In genomic region chr1:60447067-60447466, GRCm38 (mm10) we compare ENCODE assay signal across 10 mouse cellular contexts. TPM values are rescaled to one million over a fixed set of nuclear protein-coding genes. Genes with fewer than 3 reads are reported as not detected.
A peak's percentile ranks its signal among the peaks of the same experiment; 100 is the strongest.
DNase-seq lines count a peak whose midpoint lies in the region; ATAC-seq and TF ChIP-seq lines count a peak whose summit lies in the region.
"Had no signal": no experiment of that assay in that cellular context is flagged by ENCODE, and none has a peak within 500 bp of the region (broad histone marks: within the 10 kb centered on the region; RNA-seq: fewer than 3 reads in every experiment).

No protein-coding gene starts in this region.

- no peaks in the 10 kb centered on the region for H3K27me3 ChIP-seq in kidney, adult 2 months (replicated peaks; ENCODE audit: control insufficient read depth, insufficient read depth, low read length)
- H3K27me3 ChIP-seq in E14TG2a.4 (ENCODE audit: insufficient read depth, low read length) = no peaks in the 10 kb centered on the region
- H3K27me3 ChIP-seq: limb, embryonic 15.5 days had no signal

- H3K36me3 ChIP-seq in kidney, adult 2 months (ENCODE audit: control insufficient read depth, insufficient read depth, low read length) = peaks cover 1% of the 10 kb centered on the region; the same call in 1 of the 2 replicates
- peaks cover 17% of the 10 kb centered on the region for H3K36me3 ChIP-seq in E14TG2a.4 (ENCODE audit: insufficient read depth, low read length)

- H3K4me3 ChIP-seq in kidney, adult 2 months (ENCODE audit: insufficient read depth, low read depth, low read length) = no peak overlapping the region
- H3K4me3 ChIP-seq in E14TG2a.4 (replicated peaks; ENCODE audit: low read length) = no peak overlapping the region
- H3K4me3 ChIP-seq: limb, embryonic 15.5 days had no signal

- H3K4me1 ChIP-seq in kidney, adult 2 months (ENCODE audit: control insufficient read depth, insufficient read depth, low read length) = no peaks in the 10 kb centered on the region
- peaks cover 4% of the 10 kb centered on the region for H3K4me1 ChIP-seq in E14TG2a.4 (replicated peaks; ENCODE audit: low read depth, low read length)
- H3K4me1 ChIP-seq: limb, embryonic 15.5 days had no signal

- no peak for TF ChIP-seq POLR2A in kidney, adult 2 months (IDR thresholded peaks at IDR 0.05; ENCODE audit: low read depth, low read length)

- no peak for DNase-seq in kidney, adult 2 months
- DNase-seq in kidney, adult 18-20 months = no peak
- DNase-seq in natural killer cell, adult 2 months (ENCODE audit: low spot score in 2 of 2) = peak; percentile 34 to 38
- DNase-seq in heart, adult 9 months (ENCODE audit: low spot score in 2 of 2) = no peak
- DNase-seq in left cerebral cortex, adult 9 months (ENCODE audit: low spot score in 2 of 2) = no peak
- no peak for DNase-seq in adrenal gland, adult (ENCODE audit: inconsistent age in 2 of 2, low spot score in 1 of 2)
- DNase-seq: cerebellum, postnatal 36 days had no signal

- no peak overlapping the region for H3K27ac ChIP-seq in kidney, adult 2 months (ENCODE audit: insufficient read depth, low read depth, low read length)
- H3K27ac ChIP-seq: limb, embryonic 15.5 days had no signal

- H3K9me3 ChIP-seq in E14TG2a.4 (ENCODE audit: low read length) = no peaks in the 10 kb centered on the region
- H3K9me3 ChIP-seq: limb, embryonic 15.5 days had no signal

- peak; percentile 32 for TF ChIP-seq CTCF in kidney, adult 2 months (conservative IDR thresholded peaks at IDR 0.05; ENCODE audit: insufficient read depth, insufficient read length, low read depth, low read length)
- peak; percentile 29 for TF ChIP-seq CTCF in E14TG2a.4 (conservative IDR thresholded peaks at IDR 0.05; ENCODE audit: low read length)

- peak; percentile 66 for ATAC-seq in granulocyte monocyte progenitor cell, adult 5-6 weeks (replicated peaks; ENCODE audit: poor library complexity, severe bottlenecking)

- 78% methylated on average over 12 of the region's 12 CpGs for WGBS in kidney, adult 2 months

RNA-seq across cellular contexts. Expression of gene Abi2, which starts 37.6 kb away (rescaled TPM):
- polyA plus RNA-seq in kidney, adult 2 months (2012; rRNA removed) = 6.9 TPM in 2 replicates
- 18.6 and 22.6 TPM in 2 replicates for total RNA-seq in granulocyte monocyte progenitor cell, adult 5-6 weeks (2014; fragmentation: Nextera tagmentation)
- 11.3 and 17.6 TPM in 2 replicates for total RNA-seq in granulocyte monocyte progenitor cell, adult 5-6 weeks (2017)

Comparison
In these comparisons a context has a peak if more than half of its experiments do, and no peak if none do; other contexts are left out.
1. DNase-seq: peak in natural killer cell, adult 2 months (2 of 2); none in kidney, adult 2 months (single experiment), kidney, adult 18-20 months (single experiment), heart, adult 9 months (0 of 2), left cerebral cortex, adult 9 months (0 of 2) and adrenal gland, adult (0 of 2).